Mouse (Mus musculus): ENCODE results near the gene Gm10392. TPM values are rescaled to one million over a fixed set of nuclear protein-coding genes. Genes with fewer than 3 reads are reported as not detected.

The Gm10392 gene
- polyA plus RNA-seq, 1 experiment from 2014 or later, result not detected

DNA sequence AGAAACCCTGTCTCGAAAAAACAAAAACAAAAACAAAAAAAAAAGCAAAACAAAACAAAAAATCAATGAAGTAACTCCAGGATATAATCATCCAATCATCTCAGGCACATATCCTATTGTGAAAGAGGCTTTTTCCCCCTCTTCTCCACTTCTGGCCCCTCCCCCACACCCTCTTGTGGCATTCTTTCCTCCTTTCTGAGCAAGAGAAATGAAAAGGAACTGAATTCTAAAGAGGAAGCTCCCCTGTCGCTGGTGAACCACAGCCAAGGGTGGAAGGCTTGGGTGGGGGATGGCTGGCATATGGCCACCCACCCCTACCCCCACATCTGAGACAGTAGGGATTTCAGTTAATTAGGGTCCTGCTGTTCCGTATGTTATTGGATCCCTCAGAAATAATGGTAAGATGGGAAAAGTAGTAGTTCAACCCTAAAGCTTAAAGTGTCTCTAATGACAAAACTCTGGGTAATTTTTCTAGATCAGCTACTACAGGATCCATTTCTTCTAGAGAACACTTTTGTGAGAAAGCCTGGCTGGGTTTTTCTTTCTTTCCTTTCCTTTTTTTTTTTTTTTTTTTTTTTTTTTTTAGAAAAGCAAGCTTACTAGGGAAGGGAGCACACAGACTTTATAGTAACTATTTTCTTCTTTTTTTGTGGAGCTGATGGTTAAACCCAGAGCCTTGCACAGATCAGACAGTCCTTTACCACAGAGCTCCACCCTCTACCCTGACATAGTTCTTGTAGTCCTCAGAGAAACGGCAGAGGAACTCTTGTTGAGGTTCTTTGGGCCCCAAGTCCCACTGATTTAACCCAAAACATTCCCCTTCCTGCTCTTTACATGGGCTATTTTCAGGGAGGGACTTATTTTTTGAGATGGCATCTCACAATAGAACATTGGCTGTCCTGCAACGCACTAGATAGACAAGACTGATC, 1.9 kb upstream of the Gm10392 start:
- no peak for ATAC-seq (replicated peaks; ENCODE audit: insufficient number of reproducible peaks, low FRiP score, low TSS enrichment, low read depth)
- Histone ChIP-seq H3K27ac (replicated peaks; ENCODE audit: low read depth, low read length) (no peak overlapping the region), H3K4me2 (ENCODE audit: low read depth, low read length) (no peak overlapping the region), H3K27me3 (ENCODE audit: control insufficient read depth, insufficient read depth, low read length) (0 out of 2 replicates have a peak, but pooled peaks cover 5% of the 10 kb centered on the region), H3K4me1 (ENCODE audit: control insufficient read depth, insufficient read depth, low read length) (peaks cover 3% of the 10 kb centered on the region), H3K9me3 (replicated peaks; ENCODE audit: control insufficient read depth, low read length) (no peaks in the 10 kb centered on the region), H3K4me3 (ENCODE audit: low read depth, low read length) (no peak overlapping the region), H3K36me3 (replicated peaks; ENCODE audit: control insufficient read depth, insufficient read depth, low read depth, low read length) (no peaks in the 10 kb centered on the region), H3K9ac (replicated peaks; ENCODE audit: low read length) (no peak overlapping the region)
- peak; percentile 40 for DNase-seq (ENCODE audit: low spot score)
- WGBS, result 53% methylated on average over 5 of the region's 5 CpGs

DNA sequence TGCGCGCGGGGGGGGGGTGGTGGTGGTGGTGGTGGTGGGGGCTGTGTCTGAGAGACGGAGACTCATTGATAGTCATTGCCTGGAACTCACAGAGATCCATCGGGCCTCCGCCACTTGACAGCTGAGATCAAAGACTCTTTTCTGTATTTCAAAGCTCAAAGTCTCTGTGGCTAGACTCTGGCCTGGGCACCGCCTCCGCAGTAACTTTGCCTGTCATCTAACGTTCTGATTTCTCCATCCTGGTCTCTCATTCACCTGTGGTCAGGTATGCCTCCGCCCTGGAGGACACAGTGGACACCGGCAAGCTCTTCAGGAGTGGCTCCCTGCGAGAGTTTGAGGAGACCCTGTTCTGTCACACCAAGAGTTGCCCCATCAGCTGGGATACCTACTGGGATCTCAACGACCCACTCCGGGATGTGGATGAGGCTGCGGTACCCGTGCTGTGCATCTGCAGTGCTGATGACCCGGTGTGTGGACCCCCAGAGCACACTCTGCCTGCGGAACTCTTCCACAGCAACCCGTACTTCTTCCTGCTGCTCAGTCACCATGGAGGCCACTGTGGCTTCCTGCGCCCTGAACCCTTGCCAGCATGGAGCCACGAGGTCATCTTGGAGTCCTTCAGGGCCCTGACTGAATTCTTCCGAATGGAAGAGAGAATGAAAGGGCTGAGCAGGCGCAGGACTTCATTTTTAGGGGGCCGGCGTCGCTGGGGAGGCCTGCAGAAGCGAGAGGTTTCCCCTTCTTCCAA, 773 bp downstream of the Gm10392 start:
- H3K9ac ChIP-seq (replicated peaks; ENCODE audit: low read length), result no peak overlapping the region
- no peak overlapping the region for H3K27ac ChIP-seq (replicated peaks; ENCODE audit: low read depth, low read length)
- no peak overlapping the region for H3K4me2 ChIP-seq (ENCODE audit: low read depth, low read length)
- peaks cover 12% of the 10 kb centered on the region for H3K4me1 ChIP-seq (ENCODE audit: control insufficient read depth, insufficient read depth, low read length)
- ATAC-seq (replicated peaks; ENCODE audit: insufficient number of reproducible peaks, low FRiP score, low TSS enrichment, low read depth), result no peak
- H3K36me3 ChIP-seq (replicated peaks; ENCODE audit: control insufficient read depth, insufficient read depth, low read depth, low read length), result no peaks in the 10 kb centered on the region
- H3K9me3 ChIP-seq (replicated peaks; ENCODE audit: control insufficient read depth, low read length), result no peaks in the 10 kb centered on the region
- peaks cover 8% of the 10 kb centered on the region for H3K27me3 ChIP-seq (ENCODE audit: control insufficient read depth, insufficient read depth, low read length)
- H3K4me3 ChIP-seq (ENCODE audit: low read depth, low read length), result no peak overlapping the region
- WGBS, result 81% methylated on average over 27 of the region's 27 CpGs
- DNase-seq (ENCODE audit: low spot score), result no peak

DNA sequence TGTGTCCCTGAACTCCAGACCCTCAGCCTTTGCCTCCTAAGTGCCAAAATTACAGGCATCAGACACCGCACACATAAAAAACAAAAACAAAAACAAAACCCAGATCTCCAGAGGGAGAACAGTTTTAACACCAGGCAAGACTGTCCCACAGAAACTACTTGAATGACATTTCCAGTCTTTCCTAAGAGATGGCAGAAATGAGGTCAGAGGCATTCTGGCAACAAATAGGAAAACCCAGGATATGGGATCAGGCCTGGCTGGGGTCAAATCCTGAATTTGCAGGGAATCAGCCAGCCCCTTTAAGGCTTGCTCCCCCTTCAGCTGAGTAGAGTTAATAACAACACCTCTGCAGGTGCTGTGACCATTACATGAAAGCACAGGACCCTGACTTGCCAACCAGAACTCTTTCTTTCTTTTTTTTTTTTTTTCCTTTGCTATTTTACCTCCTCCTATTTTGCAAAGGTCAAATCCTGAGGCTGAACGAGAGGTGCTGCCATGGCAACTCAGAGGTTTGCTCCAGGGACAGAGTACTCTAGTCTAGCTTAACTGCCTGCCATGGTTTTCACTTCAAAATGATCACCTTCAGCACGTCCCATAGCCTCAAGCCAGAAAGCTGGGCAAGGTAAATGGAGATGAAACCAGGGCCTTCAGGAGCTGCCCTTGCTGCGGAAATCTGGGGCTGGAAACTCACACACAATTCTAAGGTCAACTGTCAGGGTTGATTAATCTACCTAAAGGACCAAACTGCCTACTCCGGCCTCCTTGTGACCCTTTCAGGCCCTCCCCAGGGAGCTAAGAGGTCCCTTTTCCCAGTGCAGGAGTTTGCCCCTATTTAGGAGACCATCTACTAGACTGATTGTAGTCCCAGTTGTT, 2.2 kb downstream of the Gm10392 start:
- DNase-seq (ENCODE audit: low spot score), result no peak
- no peak for ATAC-seq (replicated peaks; ENCODE audit: insufficient number of reproducible peaks, low FRiP score, low TSS enrichment, low read depth)
- no peaks in the 10 kb centered on the region for H3K36me3 ChIP-seq (replicated peaks; ENCODE audit: control insufficient read depth, insufficient read depth, low read depth, low read length)
- peaks cover 8% of the 10 kb centered on the region for H3K27me3 ChIP-seq (ENCODE audit: control insufficient read depth, insufficient read depth, low read length)
- H3K9ac ChIP-seq (replicated peaks; ENCODE audit: low read length), result no peak overlapping the region
- peaks cover 15% of the 10 kb centered on the region for H3K4me1 ChIP-seq (ENCODE audit: control insufficient read depth, insufficient read depth, low read length)
- no peak overlapping the region for H3K4me2 ChIP-seq (ENCODE audit: low read depth, low read length)
- 44% methylated on average over 5 of the region's 5 CpGs for WGBS
- H3K4me3 ChIP-seq (ENCODE audit: low read depth, low read length), result no peak overlapping the region
- no peaks in the 10 kb centered on the region for H3K9me3 ChIP-seq (replicated peaks; ENCODE audit: control insufficient read depth, low read length)
- H3K27ac ChIP-seq (replicated peaks; ENCODE audit: low read depth, low read length), result no peak overlapping the region

DNA sequence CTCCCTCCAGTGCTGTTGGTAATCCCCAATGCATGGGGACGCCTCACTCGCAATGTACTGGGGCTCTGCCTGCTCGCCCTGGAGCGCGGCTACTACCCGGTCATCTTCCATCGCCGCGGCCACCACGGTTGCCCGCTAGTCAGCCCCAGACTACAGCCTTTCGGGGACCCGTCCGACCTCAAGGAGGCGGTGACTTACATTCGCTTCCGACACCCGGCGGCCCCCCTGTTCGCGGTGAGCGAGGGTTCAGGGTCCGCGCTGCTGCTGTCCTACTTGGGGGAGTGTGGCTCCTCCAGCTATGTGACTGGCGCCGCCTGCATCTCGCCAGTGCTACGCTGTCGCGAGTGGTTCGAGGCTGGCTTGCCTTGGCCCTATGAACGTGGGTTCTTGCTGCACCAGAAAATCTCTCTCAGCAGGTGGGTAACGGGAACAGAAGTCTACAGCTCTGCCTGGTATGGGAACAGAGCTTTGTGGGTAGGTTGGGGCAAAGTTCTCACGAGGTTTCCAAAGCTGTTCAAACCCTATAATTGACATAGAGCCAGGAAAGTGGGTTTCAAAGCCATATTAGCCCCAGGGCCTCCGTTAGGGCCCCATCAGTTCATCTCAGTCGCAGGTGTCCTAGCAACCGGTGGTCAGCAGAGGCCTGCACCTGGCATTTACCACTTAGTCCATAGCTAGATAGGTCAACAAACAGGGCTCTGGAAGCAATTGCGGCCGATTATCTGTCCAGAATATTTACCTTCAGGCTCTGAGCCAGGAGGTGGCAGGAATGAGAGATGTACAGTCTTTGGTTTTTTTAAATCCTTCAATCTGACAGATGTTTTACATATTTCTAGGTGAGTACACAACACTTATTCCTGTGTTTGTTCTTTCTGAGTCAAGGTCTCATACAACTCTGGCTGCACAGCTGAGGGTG, 3.1 kb downstream of the Gm10392 start, which contains the start of gene Trp53i13:
Trp53i13 (minus strand) TSS at position 344 of the 916 bp plus-strand sequence.
- H3K4me3 ChIP-seq (ENCODE audit: low read depth, low read length), result peak within 1 kb of the TSS; percentile 62
- peak within 1 kb of the TSS; percentile 97 for H3K4me2 ChIP-seq (ENCODE audit: low read depth, low read length)
- no peaks in the 10 kb centered on the region for H3K9me3 ChIP-seq (replicated peaks; ENCODE audit: control insufficient read depth, low read length)
- H3K4me1 ChIP-seq (ENCODE audit: control insufficient read depth, insufficient read depth, low read length), result peaks cover 15% of the 10 kb centered on the region
- H3K9ac ChIP-seq (replicated peaks; ENCODE audit: low read length), result peak within 1 kb of the TSS; percentile 50
- ATAC-seq (replicated peaks; ENCODE audit: insufficient number of reproducible peaks, low FRiP score, low TSS enrichment, low read depth), result no peak; the same call in 1 of the 2 replicates
- H3K27me3 ChIP-seq (ENCODE audit: control insufficient read depth, insufficient read depth, low read length), result peaks cover 8% of the 10 kb centered on the region
- no peak within 1 kb of the TSS for H3K27ac ChIP-seq (replicated peaks; ENCODE audit: low read depth, low read length)
- DNase-seq (ENCODE audit: low spot score), result peak; percentile 22
- WGBS, result 5% methylated on average over 39 of the region's 39 CpGs
- H3K36me3 ChIP-seq (replicated peaks; ENCODE audit: control insufficient read depth, insufficient read depth, low read depth, low read length), result no peaks in the 10 kb centered on the region

DNA sequence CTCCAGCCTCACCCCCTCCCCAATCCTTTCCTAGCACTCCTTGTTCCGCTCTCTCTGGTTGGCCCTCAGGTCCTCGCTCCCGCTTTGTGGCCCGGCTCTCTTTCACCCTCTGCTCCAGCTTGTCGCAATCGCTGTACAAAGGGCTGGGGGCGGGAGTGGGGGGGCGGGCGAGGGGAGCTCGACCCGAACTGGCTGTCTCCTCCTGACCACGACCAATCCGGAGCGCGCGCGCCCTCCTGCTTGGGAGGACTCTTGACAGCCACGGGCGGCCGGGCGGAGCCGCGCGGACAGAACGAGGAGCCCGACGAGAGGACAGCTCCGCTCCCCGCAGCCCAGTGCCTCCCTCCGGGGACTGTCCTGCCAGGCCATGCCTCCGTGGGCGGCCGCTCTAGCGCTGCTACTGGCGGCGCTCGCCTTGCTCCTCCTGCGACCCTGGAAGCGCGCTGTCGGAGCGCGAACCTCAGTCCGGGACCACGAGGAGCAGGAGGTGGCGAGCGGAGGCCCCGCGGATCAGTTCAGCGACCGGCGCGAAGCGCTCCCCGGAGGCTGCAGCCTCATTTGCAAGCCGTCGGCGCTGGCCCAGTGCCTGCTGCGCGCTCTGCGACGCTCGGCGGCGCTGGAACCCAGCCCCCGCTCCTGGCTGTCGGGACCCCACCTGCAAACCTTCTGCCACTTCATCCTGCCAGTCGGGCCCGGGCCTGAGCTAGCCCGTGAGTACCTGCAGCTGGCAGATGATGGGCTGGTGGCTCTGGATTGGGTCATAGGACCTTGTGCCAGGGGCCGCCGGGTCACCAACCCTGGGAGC, 4.0 kb downstream of the Gm10392 start, which contains the start of gene Abhd15:
Abhd15 (plus strand) TSS at position 290 of the 805 bp plus-strand sequence.
- under 1% methylated on average over 60 of the region's 72 CpGs for WGBS
- Histone ChIP-seq H3K4me3 (ENCODE audit: low read depth, low read length) (peak within 1 kb of the TSS; percentile 62), H3K27me3 (ENCODE audit: control insufficient read depth, insufficient read depth, low read length) (peaks cover 8% of the 10 kb centered on the region), H3K4me1 (ENCODE audit: control insufficient read depth, insufficient read depth, low read length) (peaks cover 15% of the 10 kb centered on the region), H3K27ac (replicated peaks; ENCODE audit: low read depth, low read length) (no peak within 1 kb of the TSS), H3K9ac (replicated peaks; ENCODE audit: low read length) (peak within 1 kb of the TSS; percentile 50), H3K9me3 (replicated peaks; ENCODE audit: control insufficient read depth, low read length) (no peaks in the 10 kb centered on the region), H3K36me3 (replicated peaks; ENCODE audit: control insufficient read depth, insufficient read depth, low read depth, low read length) (no peaks in the 10 kb centered on the region), H3K4me2 (ENCODE audit: low read depth, low read length) (peak within 1 kb of the TSS; percentile 97)
- peak; percentile 72 for ATAC-seq (replicated peaks; ENCODE audit: insufficient number of reproducible peaks, low FRiP score, low TSS enrichment, low read depth)
- peak; percentile 77 for DNase-seq (ENCODE audit: low spot score)

DNA sequence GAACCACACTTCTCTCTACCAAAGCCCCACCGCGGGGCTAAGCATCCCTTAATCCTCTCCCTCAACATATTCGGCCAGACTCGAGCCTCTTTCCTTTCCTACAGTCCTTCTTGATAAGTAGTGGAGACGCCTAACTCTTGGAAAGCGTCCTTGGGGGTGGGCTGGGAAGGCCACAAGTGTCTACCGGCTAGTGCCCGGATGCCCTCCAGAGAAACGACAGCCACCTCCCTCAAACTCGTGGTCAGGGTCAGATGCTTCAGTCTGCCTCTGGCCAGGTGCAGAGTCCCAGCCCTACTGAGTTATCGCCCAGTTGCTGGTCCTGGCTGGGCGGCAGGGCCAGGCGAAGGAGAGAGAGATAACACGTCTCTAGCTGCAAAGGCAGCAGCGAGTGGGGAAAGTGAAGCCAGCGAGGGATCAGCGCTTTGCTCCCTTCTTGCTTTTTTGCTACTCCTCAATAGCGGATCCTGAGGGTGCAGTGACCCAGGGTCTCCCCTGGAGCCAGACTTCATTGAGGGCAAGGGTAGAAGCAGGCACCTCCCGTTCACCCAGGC, 4.6 kb downstream of the Gm10392 start:
- peaks cover 15% of the 10 kb centered on the region for H3K4me1 ChIP-seq (ENCODE audit: control insufficient read depth, insufficient read depth, low read length)
- peaks cover 8% of the 10 kb centered on the region for H3K27me3 ChIP-seq (ENCODE audit: control insufficient read depth, insufficient read depth, low read length)
- ATAC-seq (replicated peaks; ENCODE audit: insufficient number of reproducible peaks, low FRiP score, low TSS enrichment, low read depth), result no peak
- peak overlapping the region; percentile 62 for H3K4me3 ChIP-seq (ENCODE audit: low read depth, low read length)
- no peak for DNase-seq (ENCODE audit: low spot score)
- peak overlapping the region; percentile 97 for H3K4me2 ChIP-seq (ENCODE audit: low read depth, low read length)
- H3K9me3 ChIP-seq (replicated peaks; ENCODE audit: control insufficient read depth, low read length), result no peaks in the 10 kb centered on the region
- whole genome bisulfite sequencing, result 6% methylated on average over 19 of the region's 19 CpGs
- peak overlapping the region; percentile 50 for H3K9ac ChIP-seq (replicated peaks; ENCODE audit: low read length)
- no peaks in the 10 kb centered on the region for H3K36me3 ChIP-seq (replicated peaks; ENCODE audit: control insufficient read depth, insufficient read depth, low read depth, low read length)
- no peak overlapping the region for H3K27ac ChIP-seq (replicated peaks; ENCODE audit: low read depth, low read length)

Measured in embryonic facial prominence, embryonic 11.5 days (tissue).